Mouse (Mus musculus): ENCODE data around the gene Cflar. TPM values are rescaled to one million over a fixed set of nuclear protein-coding genes. Genes with fewer than 3 reads are reported as not detected.
"Not testable (repeated sequence)": the region's sequence is repeated elsewhere in the genome, so short reads cannot be mapped to it uniquely, and the experiment has no call there.

Gene Cflar
- 10 to 100 TPM; 40.0 to 41.4 TPM for total RNA-seq (2021)
- long read RNA-seq, experiment 1, transcript Cflar-208 (2 exons, 378 nt): major isoform, 8 of 61 reads
- long read RNA-seq, experiment 1, transcript Cflar-210 (2 exons, 676 nt): minor isoform, 5 of 61 reads
- long read RNA-seq, experiment 1, partial matches to known transcripts: 0 of 61 reads
- long read RNA-seq, experiment 1, other reads (novel, unspliced or antisense): 47 of 61 reads
- long read RNA-seq, experiment 2, transcript Cflar-213 (1 exons, 3,677 nt): major isoform, 8 of 62 reads
- long read RNA-seq, experiment 2, partial matches to known transcripts: 0 of 62 reads
- long read RNA-seq, experiment 2, other reads (novel, unspliced or antisense): 46 of 62 reads

DNA sequence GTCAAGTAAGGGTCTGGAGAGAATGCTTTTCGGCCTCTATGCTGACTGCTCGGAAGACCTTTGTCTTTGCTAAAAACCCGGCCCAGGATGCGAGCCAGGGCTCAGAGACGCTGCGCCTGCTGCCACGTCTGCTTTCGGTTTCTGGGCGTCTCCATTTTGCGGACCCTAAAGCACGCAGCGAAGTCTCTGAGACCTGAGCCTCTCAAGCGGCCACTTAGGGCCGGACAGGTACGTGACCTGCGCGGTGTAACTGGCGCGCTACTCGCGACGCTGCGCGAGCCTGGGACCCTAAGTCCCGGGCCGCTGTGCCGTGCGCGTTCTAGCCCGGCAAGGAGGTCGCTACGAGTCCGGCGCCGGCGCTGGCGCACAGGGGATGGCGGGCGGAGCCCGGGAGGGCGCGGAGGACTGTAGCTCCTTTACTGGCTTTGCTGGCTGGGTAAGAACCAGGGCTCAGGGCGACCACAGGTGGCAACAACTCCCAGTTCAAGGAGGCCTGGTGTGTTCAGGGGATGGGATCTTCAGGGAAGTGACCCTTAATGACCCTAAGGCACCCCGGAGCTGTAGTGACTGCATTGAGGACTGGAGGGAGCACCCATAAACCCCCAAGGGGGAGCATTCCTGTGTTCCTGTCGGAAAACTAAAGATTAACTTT is at the start of gene Cflar:
Cflar (plus strand) TSS at position 144 of the 652 bp plus-strand sequence.
- DNase-seq: peak; percentile 84

DNA sequence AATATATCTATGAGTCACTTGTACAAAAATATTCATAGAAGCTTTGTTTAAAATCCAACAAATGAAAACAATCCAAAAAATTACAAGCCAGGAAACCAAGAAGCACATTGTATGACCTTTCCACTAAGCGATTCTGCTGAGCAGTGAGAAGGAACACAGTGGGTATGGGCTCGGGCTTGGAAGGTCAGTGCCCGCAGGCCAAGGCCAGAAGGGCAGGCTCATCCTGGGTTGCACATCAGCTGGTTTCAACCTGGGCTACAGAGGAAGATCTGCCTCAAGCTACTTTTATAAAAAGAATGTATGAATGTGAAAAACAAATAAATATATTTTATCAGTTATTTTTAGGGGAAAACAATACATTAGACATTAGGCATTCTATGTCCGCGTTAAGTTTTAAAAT is 48.6 kb upstream of the Cflar start:
- not testable (repeated sequence) for DNase-seq

DNA sequence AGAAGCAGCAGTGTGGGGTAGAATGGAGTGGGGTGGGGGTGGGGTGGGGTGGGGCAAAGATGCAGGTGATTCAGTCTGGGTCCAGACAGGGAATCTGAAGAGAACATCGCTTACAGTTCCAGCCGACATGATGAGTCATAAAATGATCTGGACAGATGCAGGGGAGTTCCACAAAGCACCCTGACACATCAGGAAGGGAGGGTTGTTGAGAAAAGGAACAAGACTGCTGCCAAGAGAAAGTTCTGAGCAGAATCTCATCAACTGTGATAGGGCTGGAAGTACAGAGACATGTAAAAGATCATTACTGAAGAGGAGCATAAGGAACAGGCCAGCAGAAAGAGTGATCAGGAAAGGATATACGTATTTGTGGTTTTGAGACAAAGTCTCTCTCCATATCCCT is 47.9 kb upstream of the Cflar start:
- DNase-seq: not testable (repeated sequence)

GRCm38 (mm10) chr1:58668191-58668590 is 43.1 kb upstream of the Cflar start:
- no peak for DNase-seq

GRCm38 (mm10) chr1:58669635-58670034 is 41.7 kb upstream of the Cflar start:
- not testable (repeated sequence) for DNase-seq

- DNase-seq: no peak
These were observed 39.2 kb upstream of the Cflar start for GRCm38 (mm10) chr1:58672116-58672515.

GRCm38 (mm10) chr1:58675011-58675410 is 36.3 kb upstream of the Cflar start:
- DNase-seq: no peak

GRCm38 (mm10) chr1:58677575-58677974 is 33.7 kb upstream of the Cflar start:
- DNase-seq: no peak

GRCm38 (mm10) chr1:58678412-58678811 is 32.9 kb upstream of the Cflar start:
- not testable (repeated sequence) for DNase-seq

- DNase-seq: no peak
These were observed 21.9 kb upstream of the Cflar start for GRCm38 (mm10) chr1:58689426-58689825.

- DNase-seq: no peak
These were observed 21.1 kb upstream of the Cflar start for GRCm38 (mm10) chr1:58690006-58690744.

GRCm38 (mm10) chr1:58690834-58691488 is 20.3 kb upstream of the Cflar start:
- not testable (repeated sequence) for DNase-seq

- not testable (repeated sequence) for DNase-seq
These were observed 19.6 kb upstream of the Cflar start for GRCm38 (mm10) chr1:58691718-58692117.

DNA sequence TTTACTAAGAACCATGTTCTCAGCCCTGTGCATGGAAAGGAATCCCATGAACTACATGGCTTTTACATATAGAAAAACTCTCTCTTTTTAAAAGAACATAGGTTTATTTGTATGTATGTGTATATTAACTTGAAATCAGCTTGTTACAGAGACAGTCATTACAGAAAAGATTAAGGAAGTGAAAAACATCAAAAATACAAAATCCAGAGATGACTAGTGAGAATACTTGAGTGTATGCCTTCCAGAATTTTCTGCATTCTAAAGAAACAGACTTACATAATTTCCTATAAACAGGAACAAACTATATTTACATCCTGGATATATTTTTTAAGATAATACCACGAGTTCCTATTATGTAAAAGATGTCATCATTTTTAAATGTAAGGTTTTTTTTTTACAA is 17.6 kb upstream of the Cflar start:
- DNase-seq: no peak

DNA sequence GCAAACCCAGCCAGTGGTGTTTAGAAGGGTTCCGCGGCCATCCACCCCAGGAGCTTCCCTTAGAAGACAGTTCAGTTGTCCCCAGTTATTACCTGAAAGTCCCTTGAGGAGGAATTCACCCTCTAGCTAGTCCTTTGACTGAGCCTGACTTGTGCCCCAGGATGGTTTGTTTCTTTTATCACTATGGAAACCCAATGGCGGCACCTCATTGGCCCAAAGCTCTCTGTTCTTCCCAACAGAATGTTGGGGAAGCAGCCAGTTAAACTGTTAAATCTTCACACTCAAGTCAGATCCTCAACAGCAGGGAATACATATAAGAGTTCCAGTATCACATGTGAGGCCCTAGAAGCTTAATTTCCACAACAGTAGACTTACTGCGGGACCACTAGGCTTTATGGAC is 15.5 kb upstream of the Cflar start, which contains the start of gene Als2cr12:
Als2cr12 (minus strand) TSS at position 180 of the 400 bp plus-strand sequence.
- not testable (repeated sequence) for DNase-seq

DNA sequence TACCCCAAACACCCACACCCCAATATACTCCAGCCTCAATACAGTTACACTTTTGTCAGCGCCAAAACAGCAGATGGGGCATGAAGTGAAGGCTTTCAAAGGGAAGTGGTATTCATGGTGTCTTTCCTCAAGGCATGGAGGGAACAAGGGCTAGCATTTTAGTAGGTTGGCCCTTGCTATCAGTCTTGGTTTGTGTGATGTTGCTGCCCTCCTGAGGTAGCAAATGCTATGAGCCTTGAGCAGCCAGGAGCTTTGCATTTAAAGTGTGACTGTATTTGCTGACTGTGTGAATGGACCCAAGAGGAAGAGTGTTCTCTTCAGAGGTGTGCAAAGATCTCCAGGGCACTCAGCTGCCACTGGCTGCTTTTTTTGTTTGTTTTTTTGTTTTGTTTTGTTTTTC is 13.7 kb upstream of the Cflar start:
- not testable (repeated sequence) for DNase-seq

DNA sequence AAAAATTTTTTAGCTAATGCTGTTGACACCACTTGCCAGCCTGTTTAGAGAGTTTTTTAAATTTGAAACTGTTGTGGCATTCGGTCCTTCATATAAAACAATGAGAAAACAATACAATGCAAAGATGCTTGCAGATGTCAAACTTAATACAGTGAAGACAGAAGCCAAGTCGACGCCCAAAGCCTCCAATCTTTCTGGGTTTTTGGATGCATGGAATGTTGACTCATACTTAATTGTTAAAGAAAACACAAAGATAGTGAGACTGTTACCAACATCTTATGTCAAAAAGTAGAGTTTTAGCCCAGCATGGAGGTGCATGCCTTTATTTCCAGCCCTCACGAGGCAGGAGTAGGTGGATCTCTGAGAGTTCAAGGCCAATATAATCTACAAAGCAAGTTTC is 12.5 kb upstream of the Cflar start:
- DNase-seq: no peak

GRCm38 (mm10) chr1:58699988-58700387 is 11.3 kb upstream of the Cflar start:
- DNase-seq: no peak

- DNase-seq: not testable (repeated sequence)
These were observed 10.6 kb upstream of the Cflar start for GRCm38 (mm10) chr1:58700580-58701162.

DNA sequence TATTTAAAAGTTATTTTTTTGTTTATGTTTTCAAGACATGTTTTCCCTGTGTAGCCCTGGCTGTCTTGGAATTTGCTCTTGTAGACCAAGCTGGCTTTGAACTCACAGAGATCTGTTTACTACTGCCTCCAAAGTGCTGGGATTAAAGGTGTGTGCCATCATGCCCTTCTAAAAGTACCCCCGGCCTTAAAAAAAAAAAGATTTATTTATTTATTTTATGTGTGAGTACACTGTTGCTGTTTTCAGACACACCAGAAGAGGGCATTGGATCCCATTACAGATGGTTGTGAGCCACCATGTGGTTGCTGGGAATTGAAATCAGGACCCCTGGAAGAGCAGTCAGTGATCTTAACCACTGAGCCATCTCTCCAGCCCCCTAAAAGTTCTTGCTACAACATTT is 1.3 kb upstream of the Cflar start:
- DNase-seq: not testable (repeated sequence)

- no peak for DNase-seq
These were observed 470 bp upstream of the Cflar start for GRCm38 (mm10) chr1:58710711-58711364.
